Mouse (Mus musculus) ZHBTc4 (cell line): ENCODE data around the gene Speer2.

Experiments used
- DNase-seq: peaks from one replicate; pipeline ENCODE4 v3.0.0-alpha.2; 2011; ENCODE audit warnings: low read depth, low spot score

Gene Speer2

DNA sequence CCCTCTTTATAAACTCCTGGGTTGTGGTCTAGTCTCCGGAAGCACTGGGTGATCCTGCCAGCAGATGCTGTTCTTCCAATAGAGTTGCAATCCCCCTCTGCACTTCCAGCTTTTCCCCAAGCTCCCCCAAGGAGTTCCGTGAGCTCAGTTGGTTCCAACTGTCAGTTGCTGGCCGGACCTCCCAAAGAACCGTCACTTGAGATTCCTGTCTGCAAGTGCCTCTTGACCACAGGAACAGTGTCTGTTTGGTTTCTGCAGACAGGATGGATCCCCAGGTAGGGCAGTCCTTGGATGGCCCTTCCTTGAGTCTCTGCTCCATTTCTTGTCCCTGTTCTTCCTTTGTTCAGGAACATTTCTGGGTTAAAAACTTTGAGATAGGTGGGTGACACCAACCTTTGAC lies at the start of gene Speer2:
Speer2 (minus strand) TSS at position 101 of the 400 bp plus-strand sequence.
- no peak for DNase-seq

DNA sequence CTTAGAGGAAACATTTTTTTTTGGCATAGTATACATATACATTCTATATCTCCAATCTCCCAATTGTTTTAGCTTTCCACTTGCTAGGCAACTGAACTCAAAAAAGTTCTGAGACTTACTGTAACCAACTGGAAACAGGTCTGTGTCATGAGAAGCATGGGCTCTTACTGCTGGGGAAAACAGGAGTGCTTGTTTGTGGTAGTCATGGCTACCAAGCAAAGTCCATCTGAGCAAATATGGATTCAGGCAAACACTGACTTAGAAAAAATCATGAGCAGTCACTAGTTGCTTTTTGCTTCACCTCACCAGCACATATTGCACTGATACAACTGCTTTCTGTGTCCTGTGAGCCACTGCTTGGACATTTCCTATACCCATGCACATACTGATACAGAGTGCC lies 40.8 kb upstream of the Speer2 start:
- DNase-seq: no peak

DNA sequence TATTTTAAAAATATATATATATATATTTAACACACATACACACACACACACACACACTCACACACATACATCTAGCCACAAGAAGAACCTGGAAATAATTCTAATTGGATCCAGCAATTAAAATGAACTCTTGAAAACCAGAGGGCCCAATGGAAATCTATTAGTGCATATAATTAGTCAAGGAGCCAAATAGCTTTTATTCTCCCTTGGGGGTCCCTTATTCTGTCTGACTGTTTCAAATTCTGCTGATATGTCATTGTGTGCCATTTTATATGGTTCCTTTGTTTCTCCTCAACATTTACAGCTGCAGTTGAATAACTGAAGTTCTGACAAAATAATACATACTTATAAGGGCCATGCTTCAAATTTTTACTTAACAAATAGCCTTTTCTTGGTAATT lies 17.2 kb upstream of the Speer2 start:
- DNase-seq: no peak

DNA sequence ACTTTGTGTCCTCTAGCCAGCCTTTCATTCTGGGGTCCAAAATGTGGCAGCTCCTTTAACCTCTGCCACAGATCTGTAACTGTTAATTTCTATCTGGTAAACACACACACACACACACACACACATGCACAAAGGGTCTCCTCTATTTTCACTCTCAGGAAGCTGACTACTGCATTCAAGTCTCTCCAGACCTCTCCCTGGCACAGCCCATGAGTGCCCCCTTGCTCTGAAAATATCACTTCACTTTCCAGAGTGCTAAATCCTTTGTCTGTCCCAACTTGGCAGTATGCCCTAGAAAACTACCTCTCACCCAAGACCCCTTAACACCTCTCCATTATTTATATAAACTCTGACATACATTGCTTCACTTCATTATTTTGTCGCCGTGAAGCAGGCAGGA lies 26.9 kb downstream of the Speer2 start:
- DNase-seq: no peak

DNA sequence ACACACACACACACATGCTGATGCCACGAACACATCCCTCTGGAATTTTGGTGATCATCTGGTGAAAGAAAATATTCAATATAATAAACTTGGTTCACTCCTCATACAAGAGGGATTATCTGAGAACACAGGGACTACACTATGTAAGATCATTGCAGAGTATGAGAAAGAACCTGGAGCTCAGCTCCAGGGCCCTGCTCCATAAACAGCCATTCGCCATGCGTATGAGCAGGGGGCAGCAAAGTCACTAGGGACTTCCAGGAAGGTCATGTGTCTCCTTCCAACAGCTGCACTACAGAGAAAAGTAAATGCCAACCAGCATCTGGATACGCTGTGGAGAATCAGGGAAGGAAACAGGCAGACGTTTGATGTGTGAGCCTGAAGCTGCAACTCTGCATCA lies 49.9 kb downstream of the Speer2 start:
- DNase-seq: no peak
